Mouse (Mus musculus) liver, embryonic 14.5 days (tissue): ENCODE data around the gene Daxx.

Source experiments
- CTCF ChIP-seq: IDR thresholded peaks from 2 replicates; pipeline ENCODE4 v1.5.1; 2016; ENCODE audit warnings: antibody characterized with exemption, low read depth, control low read depth
- EP300 ChIP-seq: IDR thresholded peaks from 2 replicates; pipeline ENCODE4 v1.6.1; 2016; ENCODE audit warnings: antibody characterized with exemption, low read depth

GRCm38 (mm10) chr17:33959948-33960347, 50.7 kb downstream of the Daxx start:
- TF ChIP-seq CTCF (no peak), EP300 (no peak)
